Mouse (Mus musculus): ENCODE data around the gene Ppip5k2. TPM values are rescaled to one million over a fixed set of nuclear protein-coding genes. Genes with fewer than 3 reads are reported as not detected.

Ppip5k2 gene
- polyA plus RNA-seq, 1 experiment: 3.7 TPM

DNA sequence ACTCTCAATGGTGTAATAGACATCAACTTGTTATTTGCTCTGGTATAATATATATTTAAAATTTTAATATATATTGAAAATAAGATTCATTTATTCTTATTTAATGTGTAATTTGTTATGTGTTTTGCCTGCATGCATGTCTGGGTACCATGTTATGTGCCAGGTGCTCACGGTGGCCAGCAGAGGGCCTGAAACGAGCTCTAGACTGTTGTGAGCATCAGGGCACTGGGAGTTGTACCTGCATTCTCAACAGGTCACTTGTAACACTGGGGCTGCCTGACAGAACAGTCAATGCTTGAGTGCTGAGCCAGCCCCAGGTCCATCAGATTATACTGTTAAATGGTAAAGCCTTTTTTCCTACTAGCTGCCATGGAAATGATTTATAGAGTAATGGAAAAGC, 43.5 kb downstream of the Ppip5k2 start:
- Histone ChIP-seq H3K36me3 (ENCODE audit: control insufficient read depth, insufficient read depth) (peaks cover 7% of the 10 kb centered on the region), H3ac (ENCODE audit: control insufficient read depth, insufficient read length) (no peak overlapping the region), H3K27me3 (ENCODE audit: control insufficient read depth, insufficient read depth, insufficient read length) (no peaks in the 10 kb centered on the region), H3K79me2 (ENCODE audit: control insufficient read depth, insufficient read depth) (no peaks in the 10 kb centered on the region), H3K4me3 (no peak overlapping the region), H3K4me2 (ENCODE audit: low read depth) (no peak overlapping the region)
- TF ChIP-seq POLR2A (IDR thresholded peaks at IDR 0.05; ENCODE audit: insufficient read length, low read depth) (no peak), MYOD1 (IDR thresholded peaks at IDR 0.05; ENCODE audit: control insufficient read depth in 1 of 3, insufficient read length in 2 of 3, low read depth in 2 of 3) (no peak), POLR2AphosphoS2 (IDR thresholded peaks at IDR 0.05; ENCODE audit: insufficient read length, low read depth) (no peak), MYOG (IDR thresholded peaks at IDR 0.05; ENCODE audit: control insufficient read depth in 1 of 3, insufficient read depth in 1 of 3, insufficient read length in 2 of 3, low read depth in 2 of 3) (no peak), TCF12 (IDR thresholded peaks at IDR 0.05; ENCODE audit: insufficient read depth, poor library complexity, severe bottlenecking) (no peak), E2F4 (IDR thresholded peaks at IDR 0.05; ENCODE audit: insufficient read depth) (no peak), MAX (IDR thresholded peaks at IDR 0.05; ENCODE audit: low read depth) (no peak), CEBPB (IDR thresholded peaks at IDR 0.05; ENCODE audit: insufficient read depth, poor library complexity, severe bottlenecking) (no peak)

DNA sequence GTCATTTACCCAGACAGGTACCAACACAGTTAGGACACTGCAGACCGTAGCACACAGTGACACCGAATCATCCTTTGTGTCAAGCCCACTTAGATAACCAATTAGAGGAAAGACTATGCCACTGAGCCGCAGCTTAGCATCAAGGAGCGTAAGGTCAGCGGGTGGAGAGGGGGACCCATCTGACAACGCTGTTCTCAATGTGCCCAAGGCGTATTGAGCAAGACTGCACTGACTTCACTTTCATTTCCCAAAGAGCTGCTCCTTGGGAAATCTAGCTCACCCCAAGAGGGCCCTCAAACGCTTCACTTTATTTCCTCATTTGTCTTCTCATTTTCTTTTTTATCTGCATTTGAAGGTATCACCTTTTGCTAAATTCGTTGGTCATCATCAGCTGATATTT, 51.8 kb downstream of the Ppip5k2 start:
- TF ChIP-seq MYOD1 (IDR thresholded peaks at IDR 0.05; ENCODE audit: control insufficient read depth in 1 of 3, insufficient read length in 2 of 3, low read depth in 2 of 3) (no peak), POLR2A (IDR thresholded peaks at IDR 0.05; ENCODE audit: insufficient read length, low read depth) (no peak), REST (IDR thresholded peaks at IDR 0.05; ENCODE audit: insufficient read depth, insufficient read length) (no peak), MAX (IDR thresholded peaks at IDR 0.05; ENCODE audit: low read depth) (no peak), POLR2AphosphoS2 (IDR thresholded peaks at IDR 0.05; ENCODE audit: insufficient read length, low read depth) (no peak), TCF3 (IDR thresholded peaks at IDR 0.05; ENCODE audit: insufficient read length, low read depth) (no peak)
- Histone ChIP-seq H3K4me3 (no peak overlapping the region), H3K4me2 (ENCODE audit: low read depth) (no peak overlapping the region), H3ac (ENCODE audit: control insufficient read depth, insufficient read length) (no peak overlapping the region), H3K79me2 (ENCODE audit: control insufficient read depth, insufficient read depth) (no peaks in the 10 kb centered on the region), H3K27me3 (ENCODE audit: control insufficient read depth, insufficient read depth, insufficient read length) (no peaks in the 10 kb centered on the region), H3K36me3 (ENCODE audit: control insufficient read depth, insufficient read depth) (peaks cover 30% of the 10 kb centered on the region)

- no peak overlapping the region for H3K4me3 ChIP-seq
- H3K27me3 ChIP-seq (ENCODE audit: control insufficient read depth, insufficient read depth, insufficient read length): no peaks in the 10 kb centered on the region
- TF ChIP-seq TCF12 (IDR thresholded peaks at IDR 0.05; ENCODE audit: insufficient read depth, poor library complexity, severe bottlenecking): no peak
- TF ChIP-seq MYOD1 (IDR thresholded peaks at IDR 0.05; ENCODE audit: control insufficient read depth in 1 of 3, insufficient read length in 2 of 3, low read depth in 2 of 3): no peak
- no peak for TF ChIP-seq MYOG (IDR thresholded peaks at IDR 0.05; ENCODE audit: control insufficient read depth in 1 of 3, insufficient read depth in 1 of 3, insufficient read length in 2 of 3, low read depth in 2 of 3)
- TF ChIP-seq SRF (IDR thresholded peaks at IDR 0.05; ENCODE audit: control insufficient read depth, insufficient read length, low read depth): no peak
- TF ChIP-seq CEBPB (IDR thresholded peaks at IDR 0.05; ENCODE audit: insufficient read depth, poor library complexity, severe bottlenecking): no peak
- peaks cover 29% of the 10 kb centered on the region for H3K36me3 ChIP-seq (ENCODE audit: control insufficient read depth, insufficient read depth)
- no peak overlapping the region for H3K4me2 ChIP-seq (ENCODE audit: low read depth)
- H3ac ChIP-seq (ENCODE audit: control insufficient read depth, insufficient read length): no peak overlapping the region
- no peaks in the 10 kb centered on the region for H3K79me2 ChIP-seq (ENCODE audit: control insufficient read depth, insufficient read depth)
Measured at GRCm38 (mm10) chr1:97714334-97714868, 55.8 kb downstream of the Ppip5k2 start.

DNA sequence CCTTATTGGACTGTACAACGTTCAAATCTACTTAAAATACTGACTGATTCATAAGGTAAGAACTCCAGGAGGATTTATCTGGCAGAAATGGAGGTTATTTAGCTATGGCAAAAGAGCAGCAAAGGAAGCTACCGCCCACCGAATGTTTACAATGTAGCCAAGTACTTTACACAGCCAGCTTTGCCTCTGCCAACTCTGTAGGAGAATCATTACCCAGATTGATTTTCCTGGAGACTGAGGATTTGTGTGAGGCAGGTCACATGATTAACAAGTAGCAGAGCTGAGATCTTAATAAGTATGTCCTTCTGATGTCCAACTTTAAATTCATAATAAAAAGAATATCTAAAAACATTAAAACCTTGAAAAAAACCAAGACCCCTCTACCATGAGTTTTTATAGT, 59.7 kb downstream of the Ppip5k2 start:
- H3K4me2 ChIP-seq (ENCODE audit: low read depth): no peak overlapping the region
- H3K36me3 ChIP-seq (ENCODE audit: control insufficient read depth, insufficient read depth): peaks cover 31% of the 10 kb centered on the region
- H3ac ChIP-seq (ENCODE audit: control insufficient read depth, insufficient read length): no peak overlapping the region
- TF ChIP-seq POLR2AphosphoS2 (IDR thresholded peaks at IDR 0.05; ENCODE audit: insufficient read length, low read depth) (no peak), CEBPB (IDR thresholded peaks at IDR 0.05; ENCODE audit: insufficient read depth, poor library complexity, severe bottlenecking) (no peak), MYOD1 (IDR thresholded peaks at IDR 0.05; ENCODE audit: control insufficient read depth in 1 of 3, insufficient read length in 2 of 3, low read depth in 2 of 3) (no peak), MYOG (IDR thresholded peaks at IDR 0.05; ENCODE audit: control insufficient read depth in 1 of 3, insufficient read depth in 1 of 3, insufficient read length in 2 of 3, low read depth in 2 of 3) (no peak), POLR2A (IDR thresholded peaks at IDR 0.05; ENCODE audit: insufficient read length, low read depth) (no peak), MAX (IDR thresholded peaks at IDR 0.05; ENCODE audit: low read depth) (no peak), E2F4 (IDR thresholded peaks at IDR 0.05; ENCODE audit: insufficient read depth) (no peak), TCF12 (IDR thresholded peaks at IDR 0.05; ENCODE audit: insufficient read depth, poor library complexity, severe bottlenecking) (no peak), TCF3 (IDR thresholded peaks at IDR 0.05; ENCODE audit: insufficient read length, low read depth) (no peak), USF1 (IDR thresholded peaks at IDR 0.05; ENCODE audit: low read depth) (no peak), REST (IDR thresholded peaks at IDR 0.05; ENCODE audit: insufficient read depth, insufficient read length) (no peak), SRF (IDR thresholded peaks at IDR 0.05; ENCODE audit: control insufficient read depth, insufficient read length, low read depth) (no peak)
- H3K4me3 ChIP-seq: no peak overlapping the region
- H3K27me3 ChIP-seq (ENCODE audit: control insufficient read depth, insufficient read depth, insufficient read length): no peaks in the 10 kb centered on the region
- H3K79me2 ChIP-seq (ENCODE audit: control insufficient read depth, insufficient read depth): no peaks in the 10 kb centered on the region

DNA sequence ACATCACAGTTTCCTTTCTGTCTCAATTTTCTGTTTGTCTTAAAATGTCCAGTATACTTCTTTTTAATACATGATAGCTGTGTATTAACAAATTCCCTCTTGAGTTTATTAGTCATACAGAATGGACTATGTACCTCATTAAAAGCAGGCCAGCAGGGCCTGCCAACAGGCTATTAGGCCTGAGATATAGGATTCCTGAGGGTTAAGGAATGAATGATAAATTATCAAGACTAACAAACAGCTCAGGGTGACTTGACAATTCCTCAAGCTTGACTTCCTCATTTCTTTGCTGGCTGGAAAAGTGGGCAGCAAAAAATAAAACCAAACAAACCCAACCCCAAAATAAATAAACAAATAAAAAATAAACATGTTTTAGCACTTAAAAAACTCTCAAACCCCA, 64.8 kb downstream of the Ppip5k2 start:
- no peak for TF ChIP-seq E2F4 (IDR thresholded peaks at IDR 0.05; ENCODE audit: insufficient read depth)
- TF ChIP-seq POLR2AphosphoS2 (IDR thresholded peaks at IDR 0.05; ENCODE audit: insufficient read length, low read depth): no peak
- TF ChIP-seq CEBPB (IDR thresholded peaks at IDR 0.05; ENCODE audit: insufficient read depth, poor library complexity, severe bottlenecking): no peak
- TF ChIP-seq MAX (IDR thresholded peaks at IDR 0.05; ENCODE audit: low read depth): no peak
- no peak for TF ChIP-seq USF1 (IDR thresholded peaks at IDR 0.05; ENCODE audit: low read depth)
- no peak for TF ChIP-seq REST (IDR thresholded peaks at IDR 0.05; ENCODE audit: insufficient read depth, insufficient read length)
- no peak for TF ChIP-seq MYOG (IDR thresholded peaks at IDR 0.05; ENCODE audit: control insufficient read depth in 1 of 3, insufficient read depth in 1 of 3, insufficient read length in 2 of 3, low read depth in 2 of 3)
- no peak for TF ChIP-seq TCF12 (IDR thresholded peaks at IDR 0.05; ENCODE audit: insufficient read depth, poor library complexity, severe bottlenecking)
- TF ChIP-seq SRF (IDR thresholded peaks at IDR 0.05; ENCODE audit: control insufficient read depth, insufficient read length, low read depth): no peak
- TF ChIP-seq TCF3 (IDR thresholded peaks at IDR 0.05; ENCODE audit: insufficient read length, low read depth): no peak
- no peak for TF ChIP-seq POLR2A (IDR thresholded peaks at IDR 0.05; ENCODE audit: insufficient read length, low read depth)
- TF ChIP-seq MYOD1 (IDR thresholded peaks at IDR 0.05; ENCODE audit: control insufficient read depth in 1 of 3, insufficient read length in 2 of 3, low read depth in 2 of 3): no peak
- Histone ChIP-seq H3ac (ENCODE audit: control insufficient read depth, insufficient read length) (no peak overlapping the region), H3K4me3 (no peak overlapping the region), H3K79me2 (ENCODE audit: control insufficient read depth, insufficient read depth) (no peaks in the 10 kb centered on the region), H3K27me3 (ENCODE audit: control insufficient read depth, insufficient read depth, insufficient read length) (no peaks in the 10 kb centered on the region), H3K36me3 (ENCODE audit: control insufficient read depth, insufficient read depth) (peaks cover 12% of the 10 kb centered on the region), H3K4me2 (ENCODE audit: low read depth) (no peak overlapping the region)
